Mouse (Mus musculus) limb, embryonic 15.5 days (tissue): ENCODE measurements around the gene Clca2. TPM values are rescaled to one million over a fixed set of nuclear protein-coding genes. Genes with fewer than 3 reads are reported as not detected.
A peak's percentile ranks its signal among the peaks of the same experiment; 100 is the strongest.

ENCODE experiments used
- ATAC-seq: fragments of 200-750 bp; cut with Nextera tagmentation; 2 replicates; pipeline ENCODE4 v1.8.0; 2017; ENCODE audit warnings: low read depth, moderate TSS enrichment; ENCODE audit not compliant: insufficient number of reproducible peaks, low FRiP score, low TSS enrichment
- H3K27ac ChIP-seq: fragments of 300-500 bp; sonication (generic); 2 replicates; pipeline ENCODE4 v1.5.1; 2015; ENCODE audit warnings: moderate library complexity, mild to moderate bottlenecking, inconsistent platforms
- H3K27me3 ChIP-seq: fragments of 300-500 bp; sonication (generic); 2 replicates; pipeline ENCODE4 v1.6.1; 2015; ENCODE audit warnings: inconsistent platforms
- H3K36me3 ChIP-seq: fragments of 300-500 bp; sonication (generic); 2 replicates; pipeline ENCODE4 v1.6.1; 2015; ENCODE audit warnings: inconsistent platforms
- H3K4me1 ChIP-seq: fragments of 300-500 bp; sonication (generic); 2 replicates; pipeline ENCODE4 v1.6.1; 2015; ENCODE audit warnings: inconsistent platforms
- H3K4me2 ChIP-seq: fragments of 300-500 bp; sonication (generic); 2 replicates; pipeline ENCODE4 v1.6.1; 2015; ENCODE audit warnings: mild to moderate bottlenecking, inconsistent platforms
- H3K4me3 ChIP-seq: fragments of 300-500 bp; sonication (generic); 2 replicates; pipeline ENCODE4 v1.5.1; 2015; ENCODE audit warnings: mild to moderate bottlenecking, inconsistent platforms
- H3K9ac ChIP-seq: fragments of 300-500 bp; sonication (generic); 2 replicates; pipeline ENCODE4 v1.6.1; 2015; ENCODE audit warnings: inconsistent platforms
- H3K9me3 ChIP-seq: fragments of 300-500 bp; sonication (generic); 2 replicates; pipeline ENCODE4 v1.6.1; 2016; ENCODE audit warnings: inconsistent platforms
- WGBS: fragments of 180-500 bp; shearing (Covaris S2); methylation state at CpG from one replicate; pipeline ENCODE4 v1.1.7; 2015; 5-methylcytosine and 5-hydroxymethylcytosine counted together
- polyA plus RNA-seq: library from polyadenylated mRNA; unstranded; fragments of >200 nt; fragmentation: Nextera tagmentation; extraction: Ambion mirVana; gene quantifications from 2 replicates; pipeline ENCODE4 v1.2.1, GENCODE M21; 2015

Gene Clca2
- polyA plus RNA-seq = 1.7 and 2.1 TPM in 2 replicates

DNA sequence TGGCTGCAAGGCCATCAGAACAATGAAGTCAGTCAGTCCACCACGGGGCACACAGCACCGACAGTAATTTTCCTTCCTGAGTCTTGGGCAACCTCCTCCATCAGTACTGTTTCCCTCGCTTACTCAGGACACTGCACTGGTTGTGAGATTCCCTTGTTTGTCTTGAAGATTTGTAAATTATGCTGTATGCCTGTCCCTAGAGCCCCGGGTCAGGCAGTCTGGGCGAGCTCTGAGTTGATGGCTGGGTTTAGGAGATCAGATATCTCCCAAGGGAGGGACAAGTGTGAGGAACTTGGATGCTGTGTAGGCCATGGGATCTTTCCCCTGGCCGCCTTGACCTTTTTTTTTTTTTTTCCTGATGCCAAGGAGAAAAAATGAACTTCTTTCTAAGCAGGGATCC is at the start of gene Clca2:
TSS of gene Clca2 (minus strand) at position 153 of the 400 bp plus-strand sequence.
- Histone ChIP-seq H3K4me3 (no peak within 1 kb of the TSS), H3K9ac (no peak within 1 kb of the TSS), H3K36me3 (no peaks in the 10 kb centered on the region), H3K9me3 (no peaks in the 10 kb centered on the region), H3K27me3 (no peaks in the 10 kb centered on the region), H3K27ac (no peak within 1 kb of the TSS; the same call in 1 of the 2 replicates), H3K4me1 (peaks cover 7% of the 10 kb centered on the region; the same call in 1 of the 2 replicates), H3K4me2 (no peak within 1 kb of the TSS)
- ATAC-seq = no peak
- WGBS = 77% methylated on average over 6 of the region's 6 CpGs

DNA sequence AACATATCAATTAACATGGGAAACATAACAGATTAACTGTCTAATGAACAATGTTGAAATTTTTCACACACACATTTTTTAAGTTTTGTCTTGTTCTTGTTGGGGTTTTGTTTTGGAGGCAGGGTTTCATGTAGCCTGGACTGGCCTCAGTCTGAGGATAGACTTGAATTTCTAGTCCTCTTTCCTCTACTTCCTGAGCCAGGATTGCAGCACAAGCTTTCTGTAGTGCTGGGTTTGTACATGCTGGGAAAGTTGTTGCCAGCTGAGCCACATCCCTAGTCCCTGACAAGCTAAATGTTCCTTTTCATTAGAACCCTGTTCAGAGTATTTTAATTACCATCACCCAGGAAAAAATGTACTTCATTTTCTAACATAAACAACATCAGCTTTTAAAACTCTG is 48.7 kb upstream of the Clca2 start:
- H3K27ac ChIP-seq = no peak overlapping the region
- no peaks in the 10 kb centered on the region for H3K9me3 ChIP-seq
- no peaks in the 10 kb centered on the region for H3K27me3 ChIP-seq

DNA sequence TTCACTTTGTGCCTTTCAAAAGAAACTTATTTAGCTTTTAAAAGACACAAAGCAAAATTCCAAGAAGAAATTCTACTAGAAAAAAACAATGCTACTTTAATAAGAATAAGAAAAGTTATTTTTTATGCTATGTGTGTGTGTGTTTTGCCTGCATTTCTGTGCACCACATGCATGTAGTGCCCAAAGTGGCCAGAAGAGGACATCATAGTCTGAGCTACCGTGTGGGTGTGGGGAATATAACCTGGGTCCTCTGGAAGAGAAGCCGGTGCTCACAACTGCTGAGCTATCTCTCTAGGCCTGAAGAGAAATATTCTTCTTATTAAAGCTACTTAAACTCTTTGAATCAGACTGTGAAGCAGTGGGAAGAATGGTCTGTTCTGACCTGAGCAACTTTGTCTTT is 48.2 kb upstream of the Clca2 start:
- Histone ChIP-seq H3K9me3 (no peaks in the 10 kb centered on the region), H3K4me1 (no peaks in the 10 kb centered on the region), H3K27ac (no peak overlapping the region), H3K36me3 (peaks cover 13% of the 10 kb centered on the region; the same call in 1 of the 2 replicates), H3K27me3 (no peaks in the 10 kb centered on the region), H3K4me3 (no peak overlapping the region), H3K4me2 (no peak overlapping the region), H3K9ac (no peak overlapping the region)
- ATAC-seq = no peak
- 73% methylated on average over 2 of the region's 2 CpGs for WGBS

More for the DNA sequence above, 48.7 kb upstream of the Clca2 start:
- H3K4me2 ChIP-seq = no peak overlapping the region
- no peak overlapping the region for H3K4me3 ChIP-seq
- H3K4me1 ChIP-seq = no peaks in the 10 kb centered on the region
- H3K9ac ChIP-seq = no peak overlapping the region
- H3K36me3 ChIP-seq = peaks cover 13% of the 10 kb centered on the region; the same call in 1 of the 2 replicates
- ATAC-seq = no peak

DNA sequence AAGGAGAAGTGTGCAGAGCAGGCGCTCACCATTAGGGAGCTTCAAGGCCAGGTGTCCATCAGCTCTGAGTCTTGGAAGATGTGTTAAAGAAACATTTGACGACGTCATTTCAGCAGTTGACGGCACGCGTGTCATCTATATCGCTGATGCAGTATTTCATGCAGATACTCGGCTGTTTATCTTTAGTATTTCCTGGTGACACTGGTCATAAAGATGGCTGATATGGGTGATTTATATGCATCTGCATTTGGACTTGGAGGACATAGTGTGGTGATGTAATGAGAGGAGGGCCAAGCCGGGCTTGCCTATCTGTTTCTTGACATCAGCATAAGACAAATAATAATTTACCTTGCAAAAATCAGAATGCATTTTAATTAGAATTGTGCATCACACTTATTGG is 47.6 kb upstream of the Clca2 start:
- no peaks in the 10 kb centered on the region for H3K9me3 ChIP-seq
- no peaks in the 10 kb centered on the region for H3K27me3 ChIP-seq
- H3K27ac ChIP-seq = no peak overlapping the region
- no peak overlapping the region for H3K9ac ChIP-seq
- peaks cover 13% of the 10 kb centered on the region; the same call in 1 of the 2 replicates for H3K36me3 ChIP-seq
- no peaks in the 10 kb centered on the region for H3K4me1 ChIP-seq
- no peak for ATAC-seq
- no peak overlapping the region for H3K4me2 ChIP-seq
- WGBS = 89% methylated on average over 9 of the region's 9 CpGs
- H3K4me3 ChIP-seq = no peak overlapping the region

DNA sequence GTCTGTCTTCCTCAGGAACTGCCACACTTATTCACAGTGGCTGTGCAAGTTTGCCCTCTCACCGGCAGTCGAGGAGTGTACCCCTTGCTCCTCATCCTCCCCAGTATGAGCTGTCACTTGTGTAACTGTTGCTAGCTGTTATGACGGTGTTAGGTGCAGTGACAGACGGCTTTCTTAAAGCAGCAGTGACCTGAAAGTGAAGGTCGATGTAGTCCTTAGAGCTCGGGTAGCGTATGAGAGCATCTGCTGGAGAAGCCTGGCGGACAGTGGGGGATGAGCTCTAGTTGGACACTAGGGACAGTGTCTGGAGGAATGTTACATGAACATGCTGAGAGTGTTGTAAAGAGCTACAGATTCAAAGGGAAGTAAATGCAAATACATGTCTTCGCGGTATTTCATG is 44.6 kb upstream of the Clca2 start:
- H3K4me1 ChIP-seq = no peaks in the 10 kb centered on the region
- no peak overlapping the region for H3K27ac ChIP-seq
- H3K27me3 ChIP-seq = no peaks in the 10 kb centered on the region
- H3K4me3 ChIP-seq = no peak overlapping the region
- H3K36me3 ChIP-seq = peaks cover 8% of the 10 kb centered on the region; the same call in 1 of the 2 replicates
- H3K9ac ChIP-seq = no peak overlapping the region
- no peak for ATAC-seq
- 88% methylated on average over 10 of the region's 10 CpGs for WGBS
- no peaks in the 10 kb centered on the region for H3K9me3 ChIP-seq
- no peak overlapping the region for H3K4me2 ChIP-seq

DNA sequence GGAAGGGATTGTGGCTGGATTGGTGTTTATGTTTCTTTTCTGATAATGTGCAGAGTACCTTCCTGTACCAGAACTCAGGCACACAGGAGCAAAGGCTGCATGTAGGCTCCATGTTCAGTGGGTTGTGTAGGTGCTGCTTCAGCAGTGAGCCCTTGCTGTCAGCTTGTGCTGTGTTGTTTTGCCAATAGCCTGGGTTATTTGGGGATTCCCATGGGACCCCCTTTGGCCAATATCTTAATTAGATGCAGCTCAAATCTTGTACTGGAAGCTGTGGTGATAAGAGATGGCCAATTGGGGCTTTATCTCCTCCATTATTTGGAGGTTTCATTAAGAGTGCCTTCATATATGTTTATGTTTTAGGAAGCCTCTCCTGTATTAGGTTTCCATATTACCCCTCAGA is 43.7 kb upstream of the Clca2 start:
- Histone ChIP-seq H3K36me3 (peaks cover 7% of the 10 kb centered on the region; the same call in 1 of the 2 replicates), H3K4me1 (no peaks in the 10 kb centered on the region), H3K4me2 (no peak overlapping the region), H3K27me3 (no peaks in the 10 kb centered on the region), H3K9me3 (no peaks in the 10 kb centered on the region), H3K9ac (no peak overlapping the region), H3K27ac (no peak overlapping the region), H3K4me3 (no peak overlapping the region)
- no peak for ATAC-seq

DNA sequence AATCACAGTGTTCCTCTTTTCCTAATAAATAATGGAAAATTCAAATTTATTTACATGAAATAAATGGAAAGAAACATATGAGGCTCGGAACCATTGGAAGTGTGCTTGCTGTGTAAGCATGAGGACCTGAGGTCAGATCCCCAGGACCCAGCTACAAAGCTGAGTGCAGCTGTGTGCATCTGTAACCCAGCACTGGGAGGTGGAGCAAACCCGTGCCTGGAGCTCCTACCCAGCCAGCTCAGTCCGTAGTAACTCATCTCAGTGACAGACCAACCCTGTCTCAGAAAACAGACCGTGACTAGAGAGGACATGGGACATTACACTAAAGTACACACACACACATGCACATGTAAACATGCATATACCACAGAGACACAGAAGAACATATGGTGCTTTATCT is 41.0 kb upstream of the Clca2 start:
- WGBS = 83% methylated on average over 4 of the region's 4 CpGs
- Histone ChIP-seq H3K4me2 (no peak overlapping the region), H3K36me3 (no peaks in the 10 kb centered on the region), H3K4me3 (no peak overlapping the region), H3K9me3 (no peaks in the 10 kb centered on the region), H3K4me1 (no peaks in the 10 kb centered on the region), H3K9ac (no peak overlapping the region), H3K27me3 (no peaks in the 10 kb centered on the region), H3K27ac (no peak overlapping the region)
- no peak for ATAC-seq

DNA sequence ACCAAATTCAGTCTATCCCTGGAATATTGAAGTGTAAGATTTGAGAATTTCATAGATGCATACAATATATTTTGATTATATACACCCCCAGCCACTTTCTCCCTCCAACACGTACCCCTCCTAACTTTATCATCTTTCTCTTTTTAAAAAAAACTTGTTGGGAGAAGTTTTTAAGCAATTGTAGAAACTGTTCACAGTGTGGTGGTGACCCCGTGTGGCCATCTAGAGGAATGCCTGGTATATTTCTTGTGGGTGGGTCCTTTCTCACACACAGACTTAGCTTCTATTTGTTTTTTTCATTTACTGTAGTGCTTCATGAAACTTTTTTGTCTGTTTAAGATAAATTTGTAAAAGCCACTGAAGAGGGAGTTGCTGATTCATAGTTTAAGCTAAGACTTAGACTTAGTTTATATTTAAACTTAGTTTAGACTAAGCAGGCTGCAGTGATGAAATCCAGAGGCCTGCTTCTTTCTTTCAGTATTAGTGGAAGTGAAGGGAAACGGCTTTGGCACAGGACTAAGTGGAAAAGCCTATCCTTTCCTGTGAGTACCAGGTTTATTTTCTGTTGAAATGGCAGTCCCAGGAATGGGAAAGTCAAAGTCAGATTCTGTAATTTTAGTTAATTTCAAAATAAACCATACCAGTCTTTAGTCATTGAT is 32.1 kb upstream of the Clca2 start:
- WGBS = 23% methylated on average over 3 of the region's 3 CpGs
- H3K27ac ChIP-seq = no peak overlapping the region
- H3K4me2 ChIP-seq = no peak overlapping the region
- no peak overlapping the region for H3K4me3 ChIP-seq
- ATAC-seq = no peak
- no peaks in the 10 kb centered on the region for H3K9me3 ChIP-seq
- peaks cover 18% of the 10 kb centered on the region for H3K36me3 ChIP-seq
- H3K4me1 ChIP-seq = no peaks in the 10 kb centered on the region
- no peaks in the 10 kb centered on the region for H3K27me3 ChIP-seq
- H3K9ac ChIP-seq = no peak overlapping the region

DNA sequence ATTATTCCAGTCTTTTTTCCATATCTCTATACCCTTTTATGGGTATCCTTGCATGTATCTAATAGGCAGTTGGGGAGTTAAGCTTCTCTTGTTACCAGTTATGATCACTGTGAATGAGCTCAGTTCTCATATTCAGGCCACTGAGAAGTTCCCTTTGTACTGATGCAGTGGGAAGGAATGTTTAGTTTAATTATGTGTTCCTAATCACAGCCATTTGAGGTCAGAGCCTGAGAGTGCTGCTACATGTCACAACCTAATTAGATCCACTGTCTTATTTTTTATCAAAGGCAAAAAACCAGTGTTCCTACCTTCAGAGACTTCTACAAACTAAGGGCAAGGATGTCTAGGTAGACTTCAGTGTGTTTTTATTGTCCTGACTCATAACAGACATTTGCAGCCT is 30.1 kb upstream of the Clca2 start:
- no peak overlapping the region for H3K27ac ChIP-seq
- no peak overlapping the region for H3K9ac ChIP-seq
- no peak overlapping the region for H3K4me3 ChIP-seq
- no peak overlapping the region for H3K4me2 ChIP-seq
- H3K27me3 ChIP-seq = no peaks in the 10 kb centered on the region
- peaks cover 18% of the 10 kb centered on the region for H3K36me3 ChIP-seq
- no peak for ATAC-seq
- H3K9me3 ChIP-seq = no peaks in the 10 kb centered on the region
- no peaks in the 10 kb centered on the region for H3K4me1 ChIP-seq

DNA sequence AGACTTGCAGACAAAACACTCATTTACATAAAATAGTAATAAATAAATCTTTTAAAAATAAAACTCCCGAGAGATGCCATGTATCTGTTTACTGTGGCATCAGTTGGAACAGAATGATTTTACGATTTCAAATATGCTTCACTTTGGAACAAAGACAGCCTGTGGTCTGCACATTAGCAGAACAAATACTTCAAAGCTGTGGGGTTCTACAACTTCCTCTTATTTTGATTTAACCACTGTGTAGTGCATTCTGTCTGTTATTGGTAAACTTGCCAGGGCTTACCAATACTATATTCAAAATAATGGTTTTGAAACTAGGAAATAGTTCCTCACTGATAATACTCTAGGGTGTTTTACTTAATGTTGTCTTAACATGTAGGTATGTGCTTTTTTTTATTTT is 27.4 kb upstream of the Clca2 start:
- H3K36me3 ChIP-seq = peaks cover 7% of the 10 kb centered on the region
- no peaks in the 10 kb centered on the region for H3K27me3 ChIP-seq
- H3K9me3 ChIP-seq = no peaks in the 10 kb centered on the region
- no peak overlapping the region for H3K9ac ChIP-seq
- 86% methylated on average over 2 of the region's 2 CpGs for WGBS
- no peak overlapping the region for H3K4me2 ChIP-seq
- H3K4me3 ChIP-seq = no peak overlapping the region
- H3K4me1 ChIP-seq = no peaks in the 10 kb centered on the region
- no peak overlapping the region for H3K27ac ChIP-seq
- no peak for ATAC-seq

DNA sequence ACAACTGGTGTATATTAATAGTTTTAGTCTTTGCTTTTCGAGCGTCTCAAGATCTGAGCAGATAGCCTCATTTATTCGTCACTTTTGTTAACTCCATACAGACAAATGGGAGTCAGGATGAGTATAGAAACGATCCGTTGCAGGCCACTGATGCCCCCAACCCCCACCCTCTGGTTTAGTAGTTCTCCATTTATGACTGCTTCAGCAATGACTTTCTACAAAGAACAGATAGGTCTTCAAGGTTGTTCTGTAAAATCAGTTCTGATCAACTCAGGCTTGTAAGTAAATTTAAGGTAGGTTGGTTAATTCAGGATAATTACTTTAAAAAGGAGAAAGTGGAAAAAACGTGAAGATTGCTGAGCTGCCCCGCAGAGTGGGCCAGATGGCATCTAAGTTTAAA is 20.2 kb upstream of the Clca2 start:
- H3K27me3 ChIP-seq = no peaks in the 10 kb centered on the region
- H3K9me3 ChIP-seq = no peaks in the 10 kb centered on the region
- H3K27ac ChIP-seq = no peak overlapping the region
- H3K4me1 ChIP-seq = peaks cover 5% of the 10 kb centered on the region; the same call in 1 of the 2 replicates
- peak overlapping the region; percentile 61 for H3K4me2 ChIP-seq
- H3K9ac ChIP-seq = no peak overlapping the region
- ATAC-seq = no peak
- H3K36me3 ChIP-seq = no peaks in the 10 kb centered on the region
- WGBS = 64% methylated on average over 7 of the region's 7 CpGs
- H3K4me3 ChIP-seq = peak overlapping the region; percentile 81

DNA sequence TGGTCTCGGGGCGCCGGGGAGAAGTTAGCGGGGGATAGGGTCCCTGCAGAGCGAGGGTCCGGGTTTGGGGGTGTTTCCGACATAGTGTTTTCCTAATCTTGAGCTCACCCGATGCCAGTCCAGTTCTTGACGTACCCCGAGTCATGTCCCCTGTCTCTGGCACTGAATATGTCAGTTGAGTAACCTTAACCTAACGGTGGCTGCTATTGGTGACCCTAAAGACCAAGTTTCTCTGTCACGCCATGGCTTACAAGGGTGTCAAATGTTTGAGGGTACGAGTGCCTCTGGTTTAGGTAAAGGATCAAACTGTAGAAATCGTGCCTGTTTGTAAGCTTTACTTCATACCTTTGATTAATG is 19.7 kb upstream of the Clca2 start:
- Histone ChIP-seq H3K9me3 (no peaks in the 10 kb centered on the region), H3K4me2 (peak overlapping the region; percentile 61), H3K27me3 (no peaks in the 10 kb centered on the region), H3K4me3 (peak overlapping the region; percentile 81), H3K9ac (peak overlapping the region; percentile 89), H3K4me1 (peaks cover 5% of the 10 kb centered on the region; the same call in 1 of the 2 replicates), H3K27ac (peak overlapping the region; percentile 98), H3K36me3 (no peaks in the 10 kb centered on the region)
- WGBS = 2% methylated on average over 14 of the region's 14 CpGs
- ATAC-seq = no peak
